In genomic region chr9:56439699-56440098, GRCm38 (mm10) we compare ENCODE assay signal across 29 mouse cellular contexts. TPM values are rescaled to one million over a fixed set of nuclear protein-coding genes. Genes with fewer than 3 reads are reported as not detected.
DNase-seq lines count a peak whose midpoint lies in the region; ATAC-seq lines count a peak whose summit lies in the region.
"Had no signal": no experiment of that assay in that cellular context is flagged by ENCODE, and none has a peak within 500 bp of the region (broad histone marks: within the 10 kb centered on the region; RNA-seq: fewer than 3 reads in every experiment).

No protein-coding gene starts in this region.

- H3K27ac ChIP-seq in heart, embryonic 11.5 days (ENCODE audit: low read depth, low read length), result no peak overlapping the region
- H3K27ac ChIP-seq: embryonic facial prominence, embryonic 13.5 days; embryonic facial prominence, embryonic 15.5 days; forebrain, embryonic 10.5 days; forebrain, embryonic 12.5 days had no signal

- H3K36me3 ChIP-seq in heart, embryonic 11.5 days (ENCODE audit: control insufficient read depth, insufficient read depth, low read length), result no peaks in the 10 kb centered on the region
- H3K36me3 ChIP-seq: embryonic facial prominence, embryonic 13.5 days; embryonic facial prominence, embryonic 15.5 days; forebrain, embryonic 10.5 days; forebrain, embryonic 12.5 days had no signal

- peak; percentile 51 for ATAC-seq in frontal cortex, adult (ENCODE audit: low TSS enrichment)
- ATAC-seq in heart, embryonic 11.5 days (replicated peaks; ENCODE audit: insufficient number of reproducible peaks, low FRiP score, low TSS enrichment), result no peak
- ATAC-seq: activated CD4-positive, CD25-positive, alpha-beta regulatory T cell, adult 4 months; CD4-positive, CD25-positive, alpha-beta regulatory T cell, adult 4 months; forebrain, embryonic 14.5 days; Patski had no signal

- H3K4me3 ChIP-seq in heart, embryonic 11.5 days (ENCODE audit: low read depth, low read length), result no peak overlapping the region
- H3K4me3 ChIP-seq: embryonic facial prominence, embryonic 13.5 days; embryonic facial prominence, embryonic 15.5 days; erythroblast, embryonic 14.5 days; forebrain, embryonic 10.5 days; forebrain, embryonic 12.5 days had no signal

- H3K9me3 ChIP-seq in heart, embryonic 11.5 days (replicated peaks; ENCODE audit: control insufficient read depth, low read length), result no peaks in the 10 kb centered on the region
- H3K9me3 ChIP-seq: embryonic facial prominence, embryonic 13.5 days; embryonic facial prominence, embryonic 15.5 days; forebrain, embryonic 10.5 days; forebrain, embryonic 12.5 days; G1E had no signal

- H3K9ac ChIP-seq in heart, embryonic 11.5 days (ENCODE audit: low read depth, low read length), result no peak overlapping the region
- H3K9ac ChIP-seq: embryonic facial prominence, embryonic 13.5 days; embryonic facial prominence, embryonic 15.5 days; forebrain, embryonic 12.5 days had no signal

- WGBS in heart, embryonic 11.5 days (ENCODE audit: insufficient replicate concordance), result 61% methylated on average over 7 of the region's 7 CpGs

- no peak overlapping the region for H3K4me2 ChIP-seq in heart, embryonic 11.5 days
- H3K4me2 ChIP-seq: embryonic facial prominence, embryonic 13.5 days; embryonic facial prominence, embryonic 15.5 days; forebrain, embryonic 12.5 days had no signal

- no peaks in the 10 kb centered on the region for H3K4me1 ChIP-seq in heart, embryonic 11.5 days (ENCODE audit: control insufficient read depth, insufficient read depth, low read length)
- H3K4me1 ChIP-seq: forebrain, embryonic 10.5 days; forebrain, embryonic 12.5 days had no signal

- DNase-seq in frontal cortex, postnatal 25 days (ENCODE audit: low spot score in 2 of 2), result no peak
- DNase-seq in heart, adult 11 months, result peak; percentile 63
- DNase-seq in right cerebral cortex, adult 18-20 months, result peak; percentile 13
- DNase-seq in right cerebral cortex, postnatal 36 days (ENCODE audit: low spot score in 2 of 2), result no peak
- DNase-seq in brain, adult 2 months (ENCODE audit: low read depth, low spot score), result peak; percentile 53
- DNase-seq: adrenal gland, adult 8-10 months; adrenal gland, postnatal 14 days; adrenal gland, postnatal 36 days; B cell, adult 2 months; cerebellum, adult 11 months; cerebellum, adult 18-20 months; cerebellum, adult 8-10 months; cerebellum, adult 9-11 months; cerebellum, postnatal 14 days; cerebellum, postnatal 36 days; embryo, embryonic 11 days had no signal

- H3K27me3 ChIP-seq in heart, embryonic 11.5 days (ENCODE audit: control insufficient read depth, insufficient read depth, low read length), result no peaks in the 10 kb centered on the region
- H3K27me3 ChIP-seq: CH12.LX; embryonic facial prominence, embryonic 13.5 days; embryonic facial prominence, embryonic 15.5 days; forebrain, embryonic 12.5 days; Patski had no signal

RNA-seq across cellular contexts. Expression of gene Hmg20a, which starts 21.3 kb away (rescaled TPM):
- 53.3 and 62.4 TPM in 2 replicates for polyA plus RNA-seq in heart, embryonic 11.5 days (2014; fragmentation: Nextera tagmentation; extraction: Ambion mirVana)

RNA-seq across cellular contexts. Expression of gene Peak1, which starts 21.8 kb away (rescaled TPM):
- 14.4 and 16.1 TPM in 2 replicates for polyA plus RNA-seq in heart, embryonic 11.5 days (2014; fragmentation: Nextera tagmentation; extraction: Ambion mirVana)

Comparison
In these comparisons a context has a peak if more than half of its experiments do, and no peak if none do; other contexts are left out.
1. DNase-seq: peak in heart, adult 11 months (single experiment), right cerebral cortex, adult 18-20 months (single experiment) and brain, adult 2 months (single experiment); none in frontal cortex, postnatal 25 days (0 of 2) and right cerebral cortex, postnatal 36 days (0 of 2).